Comparison of ENCODE assay signal across 25 mouse cellular contexts in the genomic region with DNA sequence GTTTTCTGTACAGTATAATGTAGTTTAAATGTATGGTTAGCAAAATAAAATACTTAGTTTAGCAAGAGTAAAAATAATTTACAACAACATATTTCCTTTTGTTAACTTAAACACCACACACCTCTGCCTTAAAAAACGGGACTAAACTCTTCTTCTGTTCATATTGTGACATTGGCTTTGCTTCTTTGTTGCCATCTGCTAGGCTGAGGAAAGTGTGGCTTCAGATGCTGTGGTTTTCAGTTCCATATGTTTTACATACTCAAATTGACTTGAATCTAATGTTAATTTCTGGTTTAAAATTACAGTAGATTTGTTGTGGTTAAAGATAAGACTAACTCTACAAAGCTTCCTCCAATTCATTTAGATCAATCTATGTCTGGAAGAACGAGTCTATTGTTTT.
"Had no signal": no experiment of that assay in that cellular context is flagged by ENCODE, and none has a peak within 500 bp of the region (broad histone marks: within the 10 kb centered on the region; RNA-seq: fewer than 3 reads in every experiment).

No protein-coding gene starts in this region.

- H3K4me3 ChIP-seq: gastrocnemius, adult 2 months; heart, embryonic 10.5 days; heart, embryonic 12.5 days; hindbrain, embryonic 10.5 days; hindbrain, embryonic 12.5 days; intestine, embryonic 15.5 days; layer of hippocampus, adult 2 months; limb, embryonic 13.5 days; limb, embryonic 15.5 days; liver, embryonic 12.5 days had no signal

- ATAC-seq: hindbrain, embryonic 16.5 days; inflammation-experienced regulatory T-cells, adult 6 months; intestine, embryonic 15.5 days; intestine, postnatal 0 days; liver, embryonic 12.5 days had no signal

- DNase-seq: gastrocnemius, adult 2 months; gastrocnemius, postnatal 10 days; gastrocnemius, postnatal 25 days; heart, adult 18-20 months; heart, postnatal 10 days; heart, postnatal 4 days; kidney, adult 18-20 months; kidney, adult 8-10 months; kidney, postnatal 10 days; kidney, postnatal 4 days; left cerebral cortex, postnatal 4 days had no signal

- H3K4me1 ChIP-seq: hindbrain, embryonic 10.5 days; intestine, embryonic 15.5 days; limb, embryonic 15.5 days had no signal

- H3K9ac ChIP-seq: heart, embryonic 12.5 days; hindbrain, embryonic 12.5 days; hindbrain, embryonic 14.5 days; intestine, embryonic 15.5 days; limb, embryonic 13.5 days; limb, embryonic 15.5 days; liver, embryonic 12.5 days; liver, embryonic 14.5 days had no signal

- H3K27me3 ChIP-seq: heart, embryonic 12.5 days; hindbrain, embryonic 12.5 days; intestine, embryonic 15.5 days; limb, embryonic 13.5 days; limb, embryonic 15.5 days; liver, embryonic 12.5 days had no signal

- H3K36me3 ChIP-seq: heart, embryonic 10.5 days; heart, embryonic 12.5 days; hindbrain, embryonic 10.5 days; hindbrain, embryonic 12.5 days; intestine, embryonic 15.5 days; limb, embryonic 13.5 days; limb, embryonic 15.5 days; liver, embryonic 12.5 days had no signal

- H3K9me3 ChIP-seq: heart, embryonic 10.5 days; heart, embryonic 12.5 days; hindbrain, embryonic 10.5 days; hindbrain, embryonic 12.5 days; intestine, embryonic 15.5 days; limb, embryonic 13.5 days; limb, embryonic 15.5 days; liver, embryonic 12.5 days had no signal

- H3K4me2 ChIP-seq: heart, embryonic 12.5 days; hindbrain, embryonic 12.5 days; hindbrain, embryonic 14.5 days; intestine, embryonic 15.5 days; limb, embryonic 13.5 days; limb, embryonic 15.5 days; liver, embryonic 12.5 days had no signal

- H3K27ac ChIP-seq: gastrocnemius, adult 2 months; heart, embryonic 10.5 days; hindbrain, embryonic 10.5 days; hindbrain, embryonic 12.5 days; hindbrain, embryonic 14.5 days; intestine, embryonic 15.5 days; layer of hippocampus, adult 2 months; limb, embryonic 13.5 days; limb, embryonic 15.5 days; liver, embryonic 12.5 days; liver, embryonic 14.5 days had no signal
